Mouse (Mus musculus): ENCODE results near the gene Aipl1.

- TF ChIP-seq CTCF (IDR thresholded peaks at IDR 0.05; ENCODE audit: borderline replicate concordance, insufficient read depth, low read depth, low read length) (no peak), POLR2A (IDR thresholded peaks at IDR 0.05; ENCODE audit: borderline replicate concordance, insufficient read depth, low read length) (no peak)
Observed at GRCm38 (mm10) chr11:71987159-71988150, 49.9 kb downstream of the Aipl1 start.
